Mouse (Mus musculus) thymus, postnatal 14 days (tissue): ENCODE measurements around the gene Letm1.
A peak's percentile ranks its signal among the peaks of the same experiment; 100 is the strongest.

Experiments
- DNase-seq: peaks from one replicate; pipeline ENCODE4 v3.0.0; 2021

Gene Letm1

GRCm38 (mm10) chr5:33737903-33738321, 44.7 kb downstream of the Letm1 start:
- peak; percentile 52 for DNase-seq

GRCm38 (mm10) chr5:33736230-33736629, 46.4 kb downstream of the Letm1 start:
- DNase-seq, result no peak

GRCm38 (mm10) chr5:33735412-33736092, 47.1 kb downstream of the Letm1 start:
- DNase-seq, result no peak

GRCm38 (mm10) chr5:33733837-33734236, 48.8 kb downstream of the Letm1 start:
- no peak for DNase-seq

- no peak for DNase-seq
Observed at GRCm38 (mm10) chr5:33731051-33731450, 51.6 kb downstream of the Letm1 start.

GRCm38 (mm10) chr5:33730516-33730915, 52.1 kb downstream of the Letm1 start:
- DNase-seq, result no peak

- DNase-seq, result no peak
Observed at GRCm38 (mm10) chr5:33728841-33729240, 53.8 kb downstream of the Letm1 start.

GRCm38 (mm10) chr5:33726891-33727290, 55.7 kb downstream of the Letm1 start:
- DNase-seq, result no peak

- DNase-seq, result no peak
Observed at GRCm38 (mm10) chr5:33726081-33726647, 56.5 kb downstream of the Letm1 start.

- DNase-seq, result no peak
Observed at GRCm38 (mm10) chr5:33723641-33724465, 58.8 kb downstream of the Letm1 start.

- no peak for DNase-seq
Observed at GRCm38 (mm10) chr5:33723019-33723640, 59.5 kb downstream of the Letm1 start.

- no peak for DNase-seq
Observed at GRCm38 (mm10) chr5:33722266-33723018, 60.2 kb downstream of the Letm1 start.

- peak; percentile 73 for DNase-seq
Observed at GRCm38 (mm10) chr5:33721541-33722265, 60.9 kb downstream of the Letm1 start, which contains the start of gene Fgfr3. Fgfr3 (plus strand) TSS chr5:33721674.

GRCm38 (mm10) chr5:33720852-33721490, 61.6 kb downstream of the Letm1 start:
- no peak for DNase-seq

GRCm38 (mm10) chr5:33718460-33718859, 64.2 kb downstream of the Letm1 start:
- no peak for DNase-seq

GRCm38 (mm10) chr5:33716467-33716866, 66.2 kb downstream of the Letm1 start:
- peak; percentile 17 for DNase-seq

- no peak for DNase-seq
Observed at GRCm38 (mm10) chr5:33715182-33715581, 67.4 kb downstream of the Letm1 start.

GRCm38 (mm10) chr5:33712550-33712949, 70.1 kb downstream of the Letm1 start:
- DNase-seq, result no peak

- no peak for DNase-seq
Observed at GRCm38 (mm10) chr5:33709037-33709436, 73.6 kb downstream of the Letm1 start.

GRCm38 (mm10) chr5:33707163-33707562, 75.5 kb downstream of the Letm1 start:
- no peak for DNase-seq

GRCm38 (mm10) chr5:33706350-33706629, 76.3 kb downstream of the Letm1 start:
- DNase-seq, result no peak
